Mouse (Mus musculus) embryo, embryonic 11.5 days (tissue): ENCODE data around the gene Coq8b.
"Not testable (repeated sequence)": the region's sequence is repeated elsewhere in the genome, so short reads cannot be mapped to it uniquely, and the experiment has no call there.

ENCODE experiments used
- DNase-seq: peaks from one replicate; pipeline ENCODE4 v3.0.0-alpha.2; 2012; ENCODE audit warnings: low read depth, low spot score

Coq8b gene

GRCm38 (mm10) chr7:27228865-27229264 lies 4.0 kb upstream of the Coq8b start:
- no peak for DNase-seq

- DNase-seq = no peak
Observed at GRCm38 (mm10) chr7:27230781-27231180, 2.0 kb upstream of the Coq8b start.

- DNase-seq = no peak
Observed at GRCm38 (mm10) chr7:27231693-27232331, 1.0 kb upstream of the Coq8b start.

GRCm38 (mm10) chr7:27233300-27233699 lies 477 bp downstream of the Coq8b start:
- DNase-seq = no peak

- no peak for DNase-seq
Observed at GRCm38 (mm10) chr7:27235726-27236125, 2.9 kb downstream of the Coq8b start.

GRCm38 (mm10) chr7:27237527-27237926 lies 4.7 kb downstream of the Coq8b start:
- no peak for DNase-seq

- no peak for DNase-seq
Observed at GRCm38 (mm10) chr7:27238568-27238967, 5.7 kb downstream of the Coq8b start.

GRCm38 (mm10) chr7:27243211-27243610 lies 10.4 kb downstream of the Coq8b start:
- DNase-seq = no peak

GRCm38 (mm10) chr7:27244088-27244487 lies 11.3 kb downstream of the Coq8b start:
- not testable (repeated sequence) for DNase-seq

- no peak for DNase-seq
Observed at GRCm38 (mm10) chr7:27249146-27249545, 16.3 kb downstream of the Coq8b start.

- DNase-seq = no peak
Observed at GRCm38 (mm10) chr7:27249928-27250327, 17.1 kb downstream of the Coq8b start.

GRCm38 (mm10) chr7:27251946-27252345 lies 19.1 kb downstream of the Coq8b start:
- DNase-seq = no peak

GRCm38 (mm10) chr7:27255721-27256120 lies 22.9 kb downstream of the Coq8b start:
- no peak for DNase-seq

- no peak for DNase-seq
Observed at GRCm38 (mm10) chr7:27257046-27257851, 24.4 kb downstream of the Coq8b start.

GRCm38 (mm10) chr7:27257852-27258204 lies 25.0 kb downstream of the Coq8b start:
- no peak for DNase-seq

GRCm38 (mm10) chr7:27258205-27258899 lies 25.5 kb downstream of the Coq8b start, which contains the start of gene Numbl:
Numbl (plus strand) TSS chr7:27258433.
- DNase-seq = peak; percentile 94

GRCm38 (mm10) chr7:27259271-27259721 lies 26.5 kb downstream of the Coq8b start:
- no peak for DNase-seq

GRCm38 (mm10) chr7:27259771-27260170 lies 26.9 kb downstream of the Coq8b start:
- no peak for DNase-seq

- no peak for DNase-seq
Observed at GRCm38 (mm10) chr7:27260856-27261255, 28.0 kb downstream of the Coq8b start.

GRCm38 (mm10) chr7:27261888-27262287 lies 29.1 kb downstream of the Coq8b start:
- no peak for DNase-seq

GRCm38 (mm10) chr7:27264761-27265160 lies 31.9 kb downstream of the Coq8b start:
- DNase-seq = no peak

GRCm38 (mm10) chr7:27266515-27267128 lies 33.8 kb downstream of the Coq8b start:
- no peak for DNase-seq
